Comparison of ENCODE assay signal across 9 mouse cellular contexts in genomic region chr12:104955003-104955800, GRCm38 (mm10). TPM values are rescaled to one million over a fixed set of nuclear protein-coding genes. Genes with fewer than 3 reads are reported as not detected.
A peak's percentile ranks its signal among the peaks of the same experiment; 100 is the strongest.
DNase-seq lines count a peak whose midpoint lies in the region; ATAC-seq lines count a peak whose summit lies in the region.
"Had no signal": no experiment of that assay in that cellular context is flagged by ENCODE, and none has a peak within 500 bp of the region (broad histone marks: within the 10 kb centered on the region; RNA-seq: fewer than 3 reads in every experiment).

No protein-coding gene starts in this region.

- H3K4me3 ChIP-seq in forebrain, embryonic 14.5 days (ENCODE audit: low read depth, low read length), result no peak overlapping the region
- no peak overlapping the region for H3K4me3 ChIP-seq in forebrain, embryonic 16.5 days (replicated peaks; ENCODE audit: low read length)
- no peak overlapping the region for H3K4me3 ChIP-seq in midbrain, embryonic 11.5 days (ENCODE audit: low read depth, low read length)
- no peak overlapping the region for H3K4me3 ChIP-seq in midbrain, embryonic 13.5 days (replicated peaks)

- no peak overlapping the region for H3K9ac ChIP-seq in forebrain, embryonic 14.5 days (ENCODE audit: low read length)
- no peak overlapping the region for H3K9ac ChIP-seq in forebrain, embryonic 16.5 days (replicated peaks; ENCODE audit: low read depth, low read length)
- H3K9ac ChIP-seq in midbrain, embryonic 11.5 days (ENCODE audit: low read length), result no peak overlapping the region
- H3K9ac ChIP-seq in midbrain, embryonic 13.5 days (replicated peaks), result no peak overlapping the region

- WGBS in forebrain, embryonic 14.5 days, result 52% methylated on average over 17 of the region's 17 CpGs
- 46% methylated on average over 17 of the region's 17 CpGs for WGBS in forebrain, embryonic 16.5 days
- WGBS in midbrain, embryonic 11.5 days, result 78% methylated on average over 17 of the region's 17 CpGs
- 72% methylated on average over 17 of the region's 17 CpGs for WGBS in midbrain, embryonic 13.5 days

- H3K9me3 ChIP-seq in forebrain, embryonic 14.5 days (replicated peaks; ENCODE audit: control insufficient read depth, low read length), result no peaks in the 10 kb centered on the region
- H3K9me3 ChIP-seq in forebrain, embryonic 16.5 days (ENCODE audit: control insufficient read depth, low read length), result no peaks in the 10 kb centered on the region
- H3K9me3 ChIP-seq in midbrain, embryonic 11.5 days (ENCODE audit: control insufficient read depth, low read length), result no peaks in the 10 kb centered on the region
- no peaks in the 10 kb centered on the region for H3K9me3 ChIP-seq in midbrain, embryonic 13.5 days

- ATAC-seq in forebrain, embryonic 14.5 days, result peak; percentile 54
- ATAC-seq in forebrain, embryonic 16.5 days, result no peak
- no peak for ATAC-seq in midbrain, embryonic 11.5 days (ENCODE audit: low FRiP score)
- no peak for ATAC-seq in midbrain, embryonic 13.5 days

- peak; percentile 70 for DNase-seq in forebrain, embryonic 14.5 days (ENCODE audit: low spot score)
- peak; percentile 53 for DNase-seq in midbrain, embryonic 11.5 days (ENCODE audit: low spot score, missing footprints)
- peak; percentile 88 to 91 for DNase-seq in cerebellum, postnatal 25 days
- peak; percentile 71 to 81 for DNase-seq in kidney, postnatal 4 days
- DNase-seq in spleen, postnatal 14 days (ENCODE audit: low spot score in 2 of 2), result no peak
- DNase-seq in adrenal gland, postnatal 14 days, result no peak
- DNase-seq: layer of hippocampus, postnatal 36 days had no signal

- no peaks in the 10 kb centered on the region for H3K36me3 ChIP-seq in forebrain, embryonic 14.5 days (ENCODE audit: control insufficient read depth, insufficient read depth, low read length)
- no peaks in the 10 kb centered on the region for H3K36me3 ChIP-seq in forebrain, embryonic 16.5 days (ENCODE audit: control insufficient read depth, insufficient read depth)
- no peaks in the 10 kb centered on the region for H3K36me3 ChIP-seq in midbrain, embryonic 11.5 days (ENCODE audit: control insufficient read depth, insufficient read depth, low read length)
- no peaks in the 10 kb centered on the region for H3K36me3 ChIP-seq in midbrain, embryonic 13.5 days

- peaks cover 6% of the 10 kb centered on the region for H3K4me1 ChIP-seq in forebrain, embryonic 14.5 days (ENCODE audit: control insufficient read depth, insufficient read depth, low read length)
- peaks cover 5% of the 10 kb centered on the region for H3K4me1 ChIP-seq in forebrain, embryonic 16.5 days (replicated peaks; ENCODE audit: control insufficient read depth, insufficient read depth, low read length)
- H3K4me1 ChIP-seq in midbrain, embryonic 11.5 days (ENCODE audit: control insufficient read depth, insufficient read depth, low read length), result no peaks in the 10 kb centered on the region
- H3K4me1 ChIP-seq in midbrain, embryonic 13.5 days (replicated peaks), result peaks cover 4% of the 10 kb centered on the region; the same call in 1 of the 2 replicates

- no peak overlapping the region for H3K4me2 ChIP-seq in forebrain, embryonic 14.5 days (ENCODE audit: low read length)
- no peak overlapping the region for H3K4me2 ChIP-seq in forebrain, embryonic 16.5 days (ENCODE audit: low read length)
- H3K4me2 ChIP-seq in midbrain, embryonic 11.5 days, result no peak overlapping the region
- H3K4me2 ChIP-seq in midbrain, embryonic 13.5 days (replicated peaks), result no peak overlapping the region

- no peaks in the 10 kb centered on the region; the same call in 1 of the 2 replicates for H3K27me3 ChIP-seq in forebrain, embryonic 14.5 days (replicated peaks; ENCODE audit: control insufficient read depth, insufficient read depth, low read length)
- H3K27me3 ChIP-seq in forebrain, embryonic 16.5 days (replicated peaks; ENCODE audit: control insufficient read depth, insufficient read depth, low read length), result no peaks in the 10 kb centered on the region
- no peaks in the 10 kb centered on the region for H3K27me3 ChIP-seq in midbrain, embryonic 11.5 days (ENCODE audit: control insufficient read depth, insufficient read depth, low read length)
- no peaks in the 10 kb centered on the region for H3K27me3 ChIP-seq in midbrain, embryonic 13.5 days

- peak overlapping the region; percentile 33; the same call in 1 of the 2 replicates for H3K27ac ChIP-seq in forebrain, embryonic 14.5 days (ENCODE audit: low read depth, low read length)
- H3K27ac ChIP-seq in forebrain, embryonic 16.5 days (ENCODE audit: low read length), result no peak overlapping the region
- no peak overlapping the region for H3K27ac ChIP-seq in midbrain, embryonic 11.5 days (ENCODE audit: low read depth, low read length)
- no peak overlapping the region for H3K27ac ChIP-seq in midbrain, embryonic 13.5 days

RNA-seq across cellular contexts. Expression of gene Syne3, which starts 54.4 kb away (rescaled TPM):
- polyA plus RNA-seq in forebrain, embryonic 14.5 days (2014; fragmentation: Nextera tagmentation; extraction: Ambion mirVana), result 0.08 and 0.22 TPM in 2 replicates
- polyA plus RNA-seq in forebrain, embryonic 16.5 days (2015; fragmentation: Nextera tagmentation; extraction: Ambion mirVana), result 0.20 and 0.30 TPM in 2 replicates
- 0.10 TPM in 1 of 2 replicates, not detected in the other for polyA plus RNA-seq in midbrain, embryonic 11.5 days (2014; fragmentation: Nextera tagmentation; extraction: Ambion mirVana)
- polyA plus RNA-seq in midbrain, embryonic 13.5 days (2015; fragmentation: Nextera tagmentation; extraction: Ambion mirVana), result 0.17 and 0.27 TPM in 2 replicates
- 8.4 and 10.2 TPM in 2 replicates for total RNA-seq in adrenal gland, postnatal 14 days (2021)

Comparison
In these comparisons a context has a peak if more than half of its experiments do, and no peak if none do; other contexts are left out.
1. DNase-seq: peak in forebrain, embryonic 14.5 days (single experiment), midbrain, embryonic 11.5 days (single experiment), cerebellum, postnatal 25 days (2 of 2) and kidney, postnatal 4 days (2 of 2); none in spleen, postnatal 14 days (0 of 2) and adrenal gland, postnatal 14 days (single experiment).